Mouse (Mus musculus) limb, embryonic 14.5 days (tissue): ENCODE measurements around the gene Mpzl1. TPM values are rescaled to one million over a fixed set of nuclear protein-coding genes. Genes with fewer than 3 reads are reported as not detected.

Experiments used
- ATAC-seq: fragments of 200-750 bp; cut with Nextera tagmentation; 2 replicates; pipeline ENCODE4 v1.8.0; 2017; ENCODE audit warnings: low read depth, moderate number of reproducible peaks, moderate TSS enrichment; ENCODE audit not compliant: low FRiP score
- DNase-seq: peaks from one replicate; pipeline ENCODE4 v3.0.0-alpha.2; 2015; ENCODE audit warnings: low spot score
- H3K27ac ChIP-seq: fragments of 300-500 bp; sonication (generic); replicated peaks from 2 replicates; pipeline ENCODE4 v1.5.1; 2014; ENCODE audit warnings: low read depth, mild to moderate bottlenecking, low read length, moderate library complexity, mixed read lengths
- H3K27me3 ChIP-seq: fragments of 300-500 bp; sonication (generic); 2 replicates; pipeline ENCODE4 v1.6.1; 2014; ENCODE audit warnings: low read length, mixed read lengths; ENCODE audit not compliant: control insufficient read depth, insufficient read depth
- H3K36me3 ChIP-seq: fragments of 300-500 bp; sonication (generic); 2 replicates; pipeline ENCODE4 v1.6.1; 2014; ENCODE audit warnings: mild to moderate bottlenecking, low read length, moderate library complexity, mixed read lengths; ENCODE audit not compliant: control insufficient read depth, insufficient read depth
- H3K4me1 ChIP-seq: fragments of 300-500 bp; sonication (generic); 2 replicates; pipeline ENCODE4 v1.6.1; 2014; ENCODE audit warnings: antibody characterized with exemption, low read length, mixed read lengths; ENCODE audit not compliant: control insufficient read depth, insufficient read depth
- H3K4me2 ChIP-seq: fragments of 300-500 bp; sonication (generic); replicated peaks from 2 replicates; pipeline ENCODE4 v1.6.1; 2014; ENCODE audit warnings: low read depth, mild to moderate bottlenecking, low read length, moderate library complexity; ENCODE audit not compliant: severe bottlenecking
- H3K4me3 ChIP-seq: fragments of 300-500 bp; sonication (generic); replicated peaks from 2 replicates; pipeline ENCODE4 v1.5.1; 2014; ENCODE audit warnings: low read length
- H3K9ac ChIP-seq: fragments of 300-500 bp; sonication (generic); 2 replicates; pipeline ENCODE4 v1.6.1; 2014; ENCODE audit warnings: mild to moderate bottlenecking, low read depth, low read length, moderate library complexity; ENCODE audit not compliant: severe bottlenecking
- H3K9me3 ChIP-seq: fragments of 300-500 bp; sonication (generic); 2 replicates; pipeline ENCODE4 v1.6.1; 2016; ENCODE audit warnings: low read length; ENCODE audit not compliant: control insufficient read depth
- POLR2A ChIP-seq: fragments of 200-500 bp; IDR thresholded peaks from 2 replicates; pipeline ENCODE4 v1.8.0; 2012; ENCODE audit warnings: inconsistent platforms, mild to moderate bottlenecking, moderate library complexity, borderline replicate concordance; ENCODE audit not compliant: insufficient read depth, insufficient read length; ENCODE audit errors: extremely low read depth
- WGBS: fragments of 180-500 bp; shearing (Covaris S2); extraction: QIAGEN DNeasy Blood & Tissue Kit; methylation state at CpG from one replicate; pipeline ENCODE4 v1.1.7; 2014; 5-methylcytosine and 5-hydroxymethylcytosine counted together
- polyA plus RNA-seq, 2 experiments: library from polyadenylated mRNA; depleted of rRNA in 1 of 2; stranded (reverse) in 1 of 2; unstranded in 1 of 2; fragments of >200 nt; fragmentation: Nextera tagmentation in 1 of 2; extraction: Ambion mirVana in 1 of 2; gene quantifications; 2 replicates each; pipeline versions ENCODE4 v1.2.1 to v1.2.3; 2012 to 2014

Gene Mpzl1
- polyA plus RNA-seq, 2 experiments = 192 to 196 TPM

DNA sequence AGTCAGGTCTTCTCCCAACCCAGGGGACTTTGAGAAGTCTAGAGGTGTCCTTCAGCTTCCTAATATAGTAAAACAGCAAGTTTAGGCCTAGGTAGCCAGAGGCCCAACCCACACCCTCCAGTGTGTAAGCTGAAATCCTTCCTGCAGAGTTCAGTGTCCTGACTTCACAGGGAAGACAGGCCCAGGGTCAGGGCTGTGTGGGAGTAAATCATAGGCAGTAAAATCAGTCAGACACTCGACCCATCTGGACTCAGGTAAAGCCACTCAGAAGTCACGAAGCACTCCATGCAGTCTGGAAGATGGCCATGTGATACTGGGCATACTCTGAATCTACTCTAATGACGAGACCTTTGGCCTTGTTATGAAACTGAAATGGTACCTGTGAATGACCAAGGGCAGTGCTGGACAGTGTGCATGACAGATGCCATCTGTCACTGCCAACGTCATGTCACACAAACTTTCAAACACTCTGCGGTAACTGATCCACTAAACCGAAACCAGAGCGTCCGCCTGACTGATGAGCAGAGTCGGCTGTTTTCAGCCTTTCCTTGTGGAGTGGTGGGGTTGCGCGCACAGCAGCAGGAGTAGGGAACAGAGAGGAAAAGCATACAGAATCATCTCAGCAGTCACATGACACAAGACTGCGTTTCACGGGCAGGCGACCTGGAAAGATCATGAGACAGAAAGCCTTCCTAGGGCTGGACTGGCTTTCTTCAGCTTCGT, 39.5 kb downstream of the Mpzl1 start:
- H3K27ac ChIP-seq = no peak overlapping the region
- ATAC-seq = no peak
- H3K9ac ChIP-seq = no peak overlapping the region
- 82% methylated on average over 15 of the region's 15 CpGs for WGBS
- H3K36me3 ChIP-seq = peaks cover 85% of the 10 kb centered on the region
- no peak for DNase-seq
- no peak overlapping the region for H3K4me3 ChIP-seq
- no peaks in the 10 kb centered on the region for H3K9me3 ChIP-seq
- H3K4me1 ChIP-seq = no peaks in the 10 kb centered on the region
- TF ChIP-seq POLR2A = no peak
- H3K27me3 ChIP-seq = no peaks in the 10 kb centered on the region
- H3K4me2 ChIP-seq = no peak overlapping the region

DNA sequence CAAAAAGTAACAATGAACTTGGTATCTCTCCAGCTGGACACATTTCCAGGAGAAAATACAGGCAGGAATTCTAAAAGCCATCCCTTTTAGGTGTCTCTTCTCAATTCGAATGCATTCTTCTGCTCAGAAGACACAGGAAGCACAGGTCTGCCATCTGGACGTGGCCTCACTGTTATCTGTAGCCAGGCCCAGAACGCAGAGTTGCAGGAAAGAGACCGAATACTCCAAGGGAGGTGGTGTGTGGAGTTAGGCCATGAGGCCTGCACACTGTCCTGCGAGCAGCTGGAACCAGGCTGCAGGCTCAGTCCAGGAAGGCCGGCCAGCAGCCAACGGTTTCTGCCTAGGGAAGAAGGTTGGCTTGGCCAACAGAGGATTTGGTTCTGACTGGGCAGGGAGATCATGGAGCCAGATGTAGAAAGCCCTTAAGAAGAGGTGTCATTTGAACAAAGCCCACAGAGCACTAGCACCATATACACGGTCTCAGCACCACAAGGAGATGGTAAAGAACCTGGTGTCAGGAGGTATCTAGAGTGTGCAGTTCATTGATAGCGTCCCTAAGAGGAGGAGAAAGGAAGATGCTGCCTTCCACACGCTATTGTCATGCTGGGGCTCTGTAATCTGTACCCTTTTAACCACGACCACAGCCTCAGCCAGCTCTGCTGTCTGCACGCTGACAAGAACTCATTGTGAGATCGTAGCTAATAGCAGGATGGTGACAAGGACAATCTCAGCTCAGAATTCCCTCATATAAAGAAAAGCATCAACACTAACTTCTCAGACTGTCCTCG, 41.8 kb downstream of the Mpzl1 start:
- H3K36me3 ChIP-seq = peaks cover 67% of the 10 kb centered on the region
- no peak overlapping the region for H3K27ac ChIP-seq
- H3K27me3 ChIP-seq = no peaks in the 10 kb centered on the region
- TF ChIP-seq POLR2A = no peak
- 88% methylated on average over 14 of the region's 14 CpGs for WGBS
- no peak overlapping the region for H3K9ac ChIP-seq
- ATAC-seq = no peak
- no peak overlapping the region for H3K4me2 ChIP-seq
- DNase-seq = no peak
- no peak overlapping the region for H3K4me3 ChIP-seq
- H3K4me1 ChIP-seq = no peaks in the 10 kb centered on the region
- no peaks in the 10 kb centered on the region for H3K9me3 ChIP-seq

DNA sequence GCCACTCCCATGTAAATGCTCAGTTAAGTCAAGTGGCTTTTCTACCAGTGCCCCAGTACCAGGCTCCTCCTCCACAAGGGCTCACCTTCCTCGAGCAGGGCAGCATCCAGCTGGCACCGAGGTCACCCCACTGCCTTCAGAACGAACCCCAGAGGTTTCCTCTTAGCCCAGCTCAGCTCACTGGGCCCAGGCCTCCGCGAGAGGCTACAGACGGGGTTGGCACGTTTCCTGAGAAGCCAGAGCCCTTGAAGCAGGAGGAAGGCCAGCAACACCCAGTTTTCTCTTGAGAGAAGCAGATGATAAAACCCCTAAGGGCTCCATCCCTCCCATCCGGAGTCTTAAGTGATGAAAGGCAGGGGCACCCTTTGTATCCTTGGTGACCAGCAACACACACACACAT, 43.6 kb downstream of the Mpzl1 start:
- Histone ChIP-seq H3K4me3 (no peak overlapping the region), H3K27me3 (no peaks in the 10 kb centered on the region), H3K36me3 (peaks cover 51% of the 10 kb centered on the region), H3K4me1 (no peaks in the 10 kb centered on the region), H3K4me2 (no peak overlapping the region), H3K27ac (no peak overlapping the region), H3K9me3 (no peaks in the 10 kb centered on the region), H3K9ac (no peak overlapping the region)
- TF ChIP-seq POLR2A = no peak
- WGBS = 78% methylated on average over 8 of the region's 8 CpGs
- ATAC-seq = no peak
- no peak for DNase-seq

DNA sequence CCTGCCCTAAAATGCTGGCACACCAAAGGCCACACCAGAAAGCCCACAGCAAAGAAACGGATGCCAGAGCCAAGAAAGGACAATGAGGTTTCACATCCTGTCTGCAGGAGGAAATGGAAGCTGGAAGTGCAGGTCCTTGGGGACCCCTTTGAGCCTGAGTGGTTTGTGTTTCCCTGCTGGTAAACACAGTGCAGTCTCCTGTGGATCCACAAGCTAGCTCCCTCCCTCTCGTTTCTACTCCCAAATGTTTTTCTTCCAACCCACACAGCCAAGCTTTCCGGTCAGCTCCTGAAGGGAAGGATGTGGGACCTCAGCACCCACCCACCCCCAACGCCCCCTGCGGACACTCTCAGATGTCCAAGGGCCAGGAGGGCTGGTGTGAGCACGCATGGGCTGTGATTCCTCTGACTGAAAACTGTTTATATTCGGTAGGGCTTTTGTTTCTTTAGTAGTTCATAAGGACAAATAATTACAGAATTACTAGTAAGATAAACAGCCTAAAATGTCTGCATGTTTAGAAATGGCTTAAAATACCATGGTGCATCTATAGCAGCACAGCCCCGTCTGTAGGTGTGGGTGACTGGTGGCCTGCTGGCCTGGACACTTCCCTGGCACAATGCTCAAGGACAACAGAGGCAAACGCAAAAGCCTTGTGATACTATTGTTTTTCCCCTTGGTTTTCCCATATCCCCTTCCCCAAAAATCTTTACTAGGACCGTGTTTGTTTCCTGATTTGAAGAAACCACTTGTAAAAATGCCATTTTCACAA, 44.9 kb downstream of the Mpzl1 start:
- 46% methylated on average over 10 of the region's 10 CpGs for WGBS
- H3K4me3 ChIP-seq = no peak overlapping the region
- H3K9me3 ChIP-seq = no peaks in the 10 kb centered on the region
- no peak overlapping the region for H3K4me2 ChIP-seq
- no peaks in the 10 kb centered on the region for H3K4me1 ChIP-seq
- no peak for ATAC-seq
- H3K36me3 ChIP-seq = peaks cover 39% of the 10 kb centered on the region
- 0 out of 2 replicates have a peak overlapping the region, but pooled peaks have one; percentile 19 for H3K27ac ChIP-seq
- no peaks in the 10 kb centered on the region for H3K27me3 ChIP-seq
- no peak overlapping the region for H3K9ac ChIP-seq
- TF ChIP-seq POLR2A = no peak
- DNase-seq = peak; percentile 48

DNA sequence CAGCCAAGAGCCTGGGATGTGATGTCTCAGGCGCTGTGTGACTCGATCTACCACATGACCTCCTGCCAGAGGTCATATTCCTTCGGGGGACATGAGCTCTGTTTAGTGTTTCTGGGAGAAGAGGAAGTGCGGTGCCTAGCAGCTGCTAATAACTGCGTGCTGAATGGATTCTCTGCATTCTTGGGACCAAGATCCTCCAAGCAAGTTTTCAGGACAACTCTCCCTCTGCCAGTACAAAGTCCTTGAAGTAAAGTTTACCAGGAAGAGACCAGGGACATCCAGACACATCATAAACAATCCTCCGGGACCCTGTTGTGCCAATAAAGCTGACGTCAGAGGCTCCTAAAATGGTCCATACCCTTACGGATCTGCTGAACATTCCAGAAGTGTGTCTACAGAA, 46.5 kb downstream of the Mpzl1 start:
- WGBS = 20% methylated on average over 8 of the region's 8 CpGs
- no peak for TF ChIP-seq POLR2A
- Histone ChIP-seq H3K4me2 (no peak overlapping the region), H3K9ac (no peak overlapping the region), H3K27me3 (no peaks in the 10 kb centered on the region), H3K4me3 (no peak overlapping the region), H3K4me1 (no peaks in the 10 kb centered on the region), H3K9me3 (no peaks in the 10 kb centered on the region), H3K36me3 (peaks cover 23% of the 10 kb centered on the region), H3K27ac (0 out of 2 replicates have a peak overlapping the region, but pooled peaks have one; percentile 33)
- no peak for DNase-seq
- no peak for ATAC-seq
